Mouse (Mus musculus): ENCODE data around the gene Hif3a. TPM values are rescaled to one million over a fixed set of nuclear protein-coding genes. Genes with fewer than 3 reads are reported as not detected.

Hif3a gene
- polyA plus RNA-seq, 1 experiment from 2014 or later = 34.8 TPM

DNA sequence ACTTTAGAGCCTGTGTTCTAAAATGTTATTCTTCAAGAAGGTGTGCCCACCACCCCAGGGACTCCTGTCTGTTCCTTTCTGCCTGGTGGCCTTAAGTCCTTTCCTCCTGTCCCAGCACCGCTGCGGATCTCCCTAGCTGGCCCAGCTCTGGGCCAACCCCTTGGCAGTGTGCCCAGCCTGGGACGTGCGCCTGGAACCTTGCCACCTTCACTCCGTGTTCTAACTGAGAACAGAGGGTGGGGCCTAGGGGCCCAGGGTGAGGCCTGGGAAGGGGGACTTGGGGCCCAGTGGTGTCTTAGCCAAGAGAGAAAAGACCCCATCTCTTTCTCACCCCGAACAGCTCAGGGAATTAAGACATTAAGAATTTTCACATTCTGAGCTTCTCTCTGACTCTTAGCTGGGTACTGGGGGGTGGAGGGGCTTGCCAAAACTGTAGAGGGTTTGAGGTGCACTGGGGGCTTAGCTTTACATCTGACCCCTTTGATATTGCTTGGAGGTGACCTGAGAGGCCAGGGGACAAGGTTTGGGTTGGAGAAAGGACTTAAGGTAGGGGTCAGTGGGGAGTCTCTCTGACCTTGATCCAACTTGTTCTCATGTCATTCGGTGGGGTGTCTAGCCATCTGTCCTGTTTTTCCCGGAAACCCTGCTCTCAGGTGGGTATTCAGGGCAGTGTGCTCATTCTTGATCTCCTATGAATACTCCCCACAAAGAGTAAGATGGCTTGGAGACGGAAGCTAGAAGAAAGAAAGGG, 2.0 kb downstream of the Hif3a start:
- H3K9ac ChIP-seq (ENCODE audit: low read depth, low read length) = peak overlapping the region; percentile 1
- WGBS = 31% methylated on average over 9 of the region's 9 CpGs
- H3K4me3 ChIP-seq (ENCODE audit: low read depth, low read length) = peak overlapping the region; percentile 61
- H3K9me3 ChIP-seq (ENCODE audit: control insufficient read depth, low read length) = no peaks in the 10 kb centered on the region
- ATAC-seq (ENCODE audit: low read depth) = peak; percentile 34
- peak overlapping the region; percentile 68 for H3K4me2 ChIP-seq (ENCODE audit: low read depth, low read length)
- peaks cover 50% of the 10 kb centered on the region for H3K4me1 ChIP-seq (ENCODE audit: control insufficient read depth, insufficient read depth, low read length)
- 0 out of 2 replicates have a peak, but pooled peaks cover under 1% of the 10 kb centered on the region for H3K36me3 ChIP-seq (ENCODE audit: control insufficient read depth, insufficient read depth, low read length)
- peak; percentile 95 for DNase-seq (ENCODE audit: low spot score)
- peak overlapping the region; percentile 95 for H3K27ac ChIP-seq (replicated peaks; ENCODE audit: low read depth, low read length)
- H3K27me3 ChIP-seq (replicated peaks; ENCODE audit: control insufficient read depth, insufficient read depth, low read length) = no peaks in the 10 kb centered on the region

DNA sequence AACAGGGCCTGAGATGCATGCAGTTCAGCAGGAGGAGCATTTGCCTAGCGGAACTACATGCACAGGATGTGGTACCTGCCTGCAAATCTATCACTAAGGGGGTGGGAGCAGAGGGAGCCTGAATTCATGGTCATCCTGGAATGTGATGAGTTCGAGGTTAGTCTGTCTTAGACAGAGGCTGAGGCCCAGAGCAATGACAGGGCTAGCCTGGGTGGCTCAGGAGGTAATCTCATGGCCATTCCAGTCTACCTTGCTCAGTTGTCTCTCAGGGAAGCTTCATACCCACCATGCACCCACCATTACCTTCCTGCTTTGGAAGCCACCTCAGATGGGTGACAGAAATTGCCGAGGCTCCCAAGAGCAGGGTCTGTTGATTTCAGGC, 2.8 kb downstream of the Hif3a start:
- no peak for DNase-seq (ENCODE audit: low spot score)
- 66% methylated on average over 3 of the region's 3 CpGs for WGBS

DNA sequence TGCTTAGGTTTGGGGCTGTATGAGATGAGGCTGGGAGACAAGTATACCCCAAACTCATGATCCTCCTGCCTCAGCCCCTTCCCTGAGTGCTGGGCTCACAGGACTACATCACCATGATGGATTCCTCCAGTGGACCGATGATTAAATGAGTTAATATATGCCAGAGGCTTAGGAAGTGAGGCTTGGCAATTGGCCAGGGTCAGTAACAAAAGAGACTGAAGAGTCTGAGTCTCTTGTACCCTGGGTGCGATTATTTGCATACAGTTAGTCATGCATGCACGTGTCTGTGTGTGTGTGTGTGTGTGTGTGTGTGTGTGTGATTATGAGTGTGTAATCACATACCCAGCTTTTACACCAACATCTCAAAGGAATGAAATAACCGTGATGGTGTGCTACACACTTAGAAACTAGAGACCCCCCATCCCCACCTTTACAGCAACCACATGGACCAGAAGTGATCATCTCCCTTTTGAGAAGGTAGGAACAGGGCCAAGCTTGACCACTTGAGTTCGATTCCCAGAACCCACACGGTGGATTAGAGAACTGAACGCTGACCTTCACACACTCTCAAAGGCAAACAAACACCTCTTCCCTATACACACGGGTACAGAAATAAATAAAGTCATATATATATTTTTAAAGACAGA, 3.3 kb downstream of the Hif3a start:
- Histone ChIP-seq H3K9ac (ENCODE audit: low read depth, low read length) (peak overlapping the region; percentile 51), H3K4me1 (ENCODE audit: control insufficient read depth, insufficient read depth, low read length) (peaks cover 50% of the 10 kb centered on the region), H3K9me3 (ENCODE audit: control insufficient read depth, low read length) (no peaks in the 10 kb centered on the region), H3K4me3 (ENCODE audit: low read depth, low read length) (peak overlapping the region; percentile 8; the same call in 1 of the 2 replicates), H3K4me2 (ENCODE audit: low read depth, low read length) (peak overlapping the region; percentile 68), H3K36me3 (ENCODE audit: control insufficient read depth, insufficient read depth, low read length) (peaks cover 14% of the 10 kb centered on the region; the same call in 1 of the 2 replicates), H3K27ac (replicated peaks; ENCODE audit: low read depth, low read length) (peak overlapping the region; percentile 95), H3K27me3 (replicated peaks; ENCODE audit: control insufficient read depth, insufficient read depth, low read length) (no peaks in the 10 kb centered on the region)
- ATAC-seq (ENCODE audit: low read depth) (no peak), DNase-seq (ENCODE audit: low spot score) (peak; percentile 88)
- WGBS = 40% methylated on average over 8 of the region's 8 CpGs

More for the DNA sequence above, 2.8 kb downstream of the Hif3a start:
- Histone ChIP-seq H3K4me3 (ENCODE audit: low read depth, low read length) (peak overlapping the region; percentile 8; the same call in 1 of the 2 replicates), H3K9me3 (ENCODE audit: control insufficient read depth, low read length) (no peaks in the 10 kb centered on the region), H3K36me3 (ENCODE audit: control insufficient read depth, insufficient read depth, low read length) (peaks cover 8% of the 10 kb centered on the region; the same call in 1 of the 2 replicates), H3K9ac (ENCODE audit: low read depth, low read length) (no peak overlapping the region; the same call in 1 of the 2 replicates), H3K27me3 (replicated peaks; ENCODE audit: control insufficient read depth, insufficient read depth, low read length) (no peaks in the 10 kb centered on the region), H3K4me1 (ENCODE audit: control insufficient read depth, insufficient read depth, low read length) (peaks cover 50% of the 10 kb centered on the region), H3K27ac (replicated peaks; ENCODE audit: low read depth, low read length) (peak overlapping the region; percentile 95), H3K4me2 (ENCODE audit: low read depth, low read length) (peak overlapping the region; percentile 68)
- ATAC-seq (ENCODE audit: low read depth) = no peak

DNA sequence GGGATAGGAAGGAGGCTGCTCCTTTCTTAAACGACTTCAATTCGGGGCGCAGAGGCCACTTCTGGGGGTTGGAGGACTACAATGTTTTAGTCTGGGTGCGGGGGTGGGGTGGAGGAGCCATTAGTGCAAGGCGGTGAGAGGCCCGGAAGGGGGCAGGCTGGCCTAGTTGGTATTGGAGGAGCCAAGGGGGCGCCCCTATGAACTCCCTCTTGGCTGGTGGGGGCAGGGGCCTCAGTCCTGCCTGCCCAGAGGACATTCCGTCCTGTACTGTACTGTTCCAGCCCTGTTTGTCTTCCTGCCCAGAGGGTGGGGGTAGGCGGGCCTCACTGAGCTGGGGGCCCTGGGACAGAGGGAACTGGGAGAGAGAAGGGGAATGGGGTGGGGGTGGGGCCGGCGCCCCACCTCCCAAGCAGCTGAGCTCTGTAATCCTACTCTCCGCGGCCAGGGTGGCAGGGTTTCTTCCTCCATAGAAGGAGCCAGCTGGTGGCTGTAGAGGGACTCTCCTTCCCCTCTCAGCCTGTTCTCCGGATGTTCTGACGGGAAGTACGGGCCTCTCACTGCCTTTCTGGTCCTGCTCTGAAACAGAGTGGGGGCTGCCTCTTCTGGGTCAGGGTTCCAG, 4.0 kb downstream of the Hif3a start:
- peak; percentile 93 for DNase-seq (ENCODE audit: low spot score)
- peak; percentile 81 for ATAC-seq (ENCODE audit: low read depth)
- Histone ChIP-seq H3K27ac (replicated peaks; ENCODE audit: low read depth, low read length) (peak overlapping the region; percentile 95), H3K9ac (ENCODE audit: low read depth, low read length) (peak overlapping the region; percentile 51), H3K9me3 (ENCODE audit: control insufficient read depth, low read length) (no peaks in the 10 kb centered on the region), H3K4me3 (ENCODE audit: low read depth, low read length) (peak overlapping the region; percentile 3), H3K4me1 (ENCODE audit: control insufficient read depth, insufficient read depth, low read length) (peaks cover 49% of the 10 kb centered on the region), H3K36me3 (ENCODE audit: control insufficient read depth, insufficient read depth, low read length) (peaks cover 21% of the 10 kb centered on the region; the same call in 1 of the 2 replicates), H3K4me2 (ENCODE audit: low read depth, low read length) (peak overlapping the region; percentile 68), H3K27me3 (replicated peaks; ENCODE audit: control insufficient read depth, insufficient read depth, low read length) (no peaks in the 10 kb centered on the region)
- 5% methylated on average over 11 of the region's 16 CpGs for WGBS

DNA sequence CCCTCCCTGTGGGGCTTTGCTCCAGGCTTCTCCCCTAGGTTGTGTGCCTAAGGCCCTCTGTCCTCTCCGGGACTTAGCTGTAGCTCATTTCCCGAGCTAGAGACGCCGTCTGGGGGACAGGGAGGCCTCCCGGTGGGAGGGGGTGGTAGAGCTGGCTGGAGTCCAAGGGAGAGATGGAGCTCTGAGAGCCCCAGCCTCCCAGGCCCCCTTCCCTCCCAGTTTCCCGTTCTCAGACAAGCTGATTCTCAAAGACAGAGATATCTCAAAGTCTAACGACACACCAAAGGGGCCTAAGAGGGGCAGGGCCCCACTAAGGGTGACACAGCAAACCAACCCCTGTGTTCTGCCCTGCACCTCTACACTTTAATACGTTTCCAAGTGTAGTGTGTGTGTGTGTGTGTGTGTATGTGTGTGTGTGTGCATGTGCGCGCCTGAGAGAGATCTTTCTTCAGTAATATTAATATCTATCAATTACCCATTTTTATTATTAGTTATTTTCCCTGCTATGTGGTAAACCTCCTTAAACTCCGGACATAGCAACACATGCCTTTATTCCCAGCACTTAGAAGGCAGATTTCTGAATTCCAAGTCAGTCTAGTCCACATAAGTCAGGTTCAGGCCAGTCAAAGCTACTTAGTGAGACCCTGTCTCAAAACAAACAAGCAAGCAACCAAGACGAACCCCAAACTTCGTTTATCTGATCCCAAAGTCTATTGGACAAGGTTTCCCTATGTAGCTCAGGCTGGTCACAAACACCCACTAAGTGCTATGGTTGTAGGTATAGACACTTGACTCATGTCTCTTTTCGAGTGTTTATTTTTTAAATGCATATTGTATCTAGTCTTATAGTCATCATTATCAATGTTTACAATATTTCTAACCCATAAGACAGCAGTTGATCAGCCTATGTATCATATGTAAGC, 5.4 kb downstream of the Hif3a start:
- 33% methylated on average over 13 of the region's 14 CpGs for WGBS
- Histone ChIP-seq H3K4me1 (ENCODE audit: control insufficient read depth, insufficient read depth, low read length) (peaks cover 42% of the 10 kb centered on the region), H3K36me3 (ENCODE audit: control insufficient read depth, insufficient read depth, low read length) (peaks cover 26% of the 10 kb centered on the region), H3K9ac (ENCODE audit: low read depth, low read length) (peak overlapping the region; percentile 52), H3K27ac (replicated peaks; ENCODE audit: low read depth, low read length) (peak overlapping the region; percentile 95), H3K4me2 (ENCODE audit: low read depth, low read length) (peak overlapping the region; percentile 75), H3K27me3 (replicated peaks; ENCODE audit: control insufficient read depth, insufficient read depth, low read length) (no peaks in the 10 kb centered on the region), H3K4me3 (ENCODE audit: low read depth, low read length) (peak overlapping the region; percentile 43), H3K9me3 (ENCODE audit: control insufficient read depth, low read length) (no peaks in the 10 kb centered on the region)
- DNase-seq (ENCODE audit: low spot score) (peak; percentile 86), ATAC-seq (ENCODE audit: low read depth) (0 out of 2 replicates have a peak, but pooled peaks have one; percentile 2)

DNA sequence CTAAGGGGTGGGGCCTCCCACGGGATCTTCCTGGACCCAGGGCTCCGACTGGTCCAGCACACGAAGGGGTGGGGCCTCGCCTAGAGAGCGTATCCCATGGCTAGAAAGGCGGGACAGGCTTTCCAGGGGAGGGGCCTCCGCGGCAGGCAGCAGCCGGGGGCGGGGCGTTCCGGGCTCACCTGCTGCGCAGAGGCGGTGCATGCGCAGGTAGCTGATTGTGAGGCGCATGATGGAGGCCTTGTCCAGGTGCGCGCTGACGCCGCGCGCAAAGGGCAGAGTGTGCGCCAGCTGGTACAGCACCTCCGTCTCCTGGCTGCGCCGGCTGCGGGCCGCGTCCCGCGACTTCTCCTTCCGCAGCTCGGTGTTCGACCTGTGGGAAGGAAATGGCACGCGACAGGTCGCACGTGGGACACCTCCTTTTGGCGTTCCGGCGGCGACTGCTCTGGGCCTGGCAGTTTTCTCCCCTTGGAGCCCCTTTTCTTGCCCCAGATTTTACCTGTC, 6.1 kb downstream of the Hif3a start:
- peak overlapping the region; percentile 75 for H3K4me2 ChIP-seq (ENCODE audit: low read depth, low read length)
- peak overlapping the region; percentile 95 for H3K27ac ChIP-seq (replicated peaks; ENCODE audit: low read depth, low read length)
- H3K9me3 ChIP-seq (ENCODE audit: control insufficient read depth, low read length) = no peaks in the 10 kb centered on the region
- peaks cover 31% of the 10 kb centered on the region for H3K36me3 ChIP-seq (ENCODE audit: control insufficient read depth, insufficient read depth, low read length)
- H3K27me3 ChIP-seq (replicated peaks; ENCODE audit: control insufficient read depth, insufficient read depth, low read length) = no peaks in the 10 kb centered on the region
- WGBS = 2% methylated on average over 15 of the region's 42 CpGs
- DNase-seq (ENCODE audit: low spot score) = peak; percentile 96
- H3K4me1 ChIP-seq (ENCODE audit: control insufficient read depth, insufficient read depth, low read length) = peaks cover 40% of the 10 kb centered on the region
- H3K4me3 ChIP-seq (ENCODE audit: low read depth, low read length) = peak overlapping the region; percentile 43
- H3K9ac ChIP-seq (ENCODE audit: low read depth, low read length) = peak overlapping the region; percentile 52
- peak; percentile 75 for ATAC-seq (ENCODE audit: low read depth)

DNA sequence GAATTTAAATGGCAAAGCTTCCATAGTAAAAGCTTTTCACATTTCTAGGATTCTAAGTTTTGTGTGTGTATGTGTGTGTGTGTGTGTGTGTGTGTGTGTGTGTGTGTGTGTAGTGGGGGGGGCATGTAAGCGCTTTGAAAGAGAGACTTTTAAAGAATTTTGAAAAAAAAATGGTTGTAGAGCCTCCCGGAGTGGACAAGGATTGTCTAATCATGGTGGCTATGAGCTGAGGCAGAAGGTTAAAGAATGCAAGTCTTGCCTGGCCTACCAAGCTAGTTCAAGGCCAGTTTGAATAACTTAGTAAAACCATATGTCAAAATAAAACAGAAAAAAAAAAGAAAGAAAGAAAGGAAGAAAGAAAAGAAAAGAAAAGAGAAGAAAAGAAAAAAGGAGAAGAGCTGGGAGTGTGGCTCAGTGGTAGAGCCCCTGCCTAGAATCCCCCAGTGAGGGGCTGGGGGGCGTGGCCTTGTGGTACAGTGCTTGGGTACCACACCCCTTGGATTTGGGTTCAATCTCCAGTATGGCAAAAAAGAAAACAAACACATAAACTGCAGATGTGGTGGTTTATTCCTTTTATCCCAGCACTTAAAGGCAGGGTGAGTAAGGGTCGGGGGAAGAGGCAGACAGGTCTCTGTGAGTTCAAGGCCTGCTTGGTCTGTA, 6.8 kb downstream of the Hif3a start:
- peak overlapping the region; percentile 75 for H3K4me2 ChIP-seq (ENCODE audit: low read depth, low read length)
- peak overlapping the region; percentile 43 for H3K4me3 ChIP-seq (ENCODE audit: low read depth, low read length)
- H3K9ac ChIP-seq (ENCODE audit: low read depth, low read length) = peak overlapping the region; percentile 52; the same call in 1 of the 2 replicates
- no peak for ATAC-seq (ENCODE audit: low read depth)
- no peak overlapping the region for H3K27ac ChIP-seq (replicated peaks; ENCODE audit: low read depth, low read length)
- WGBS = 84% methylated on average over 4 of the region's 4 CpGs
- no peak for DNase-seq (ENCODE audit: low spot score)
- peaks cover 36% of the 10 kb centered on the region for H3K36me3 ChIP-seq (ENCODE audit: control insufficient read depth, insufficient read depth, low read length)
- no peaks in the 10 kb centered on the region for H3K9me3 ChIP-seq (ENCODE audit: control insufficient read depth, low read length)
- H3K27me3 ChIP-seq (replicated peaks; ENCODE audit: control insufficient read depth, insufficient read depth, low read length) = no peaks in the 10 kb centered on the region
- peaks cover 33% of the 10 kb centered on the region for H3K4me1 ChIP-seq (ENCODE audit: control insufficient read depth, insufficient read depth, low read length)
